Mouse (Mus musculus): ENCODE data around the gene Mdga2.

- TF ChIP-seq USF1 (IDR thresholded peaks at IDR 0.05; ENCODE audit: low read depth) = no peak
- no peak for TF ChIP-seq CEBPB (IDR thresholded peaks at IDR 0.05; ENCODE audit: insufficient read depth, poor library complexity, severe bottlenecking)
- TF ChIP-seq MYOG (IDR thresholded peaks at IDR 0.05; ENCODE audit: control insufficient read depth in 1 of 3, insufficient read depth in 1 of 3, insufficient read length in 2 of 3, low read depth in 2 of 3) = no peak
- TF ChIP-seq POLR2A (IDR thresholded peaks at IDR 0.05; ENCODE audit: insufficient read length, low read depth) = no peak
These were observed 306.6 kb downstream of the Mdga2 start for GRCm38 (mm10) chr12:66915741-66916140.

Data from myocyte (in vitro differentiated cells).